Mouse (Mus musculus) gastrocnemius, adult 18-20 months (tissue): ENCODE measurements around the gene Usp2. TPM values are rescaled to one million over a fixed set of nuclear protein-coding genes. Genes with fewer than 3 reads are reported as not detected.

ENCODE experiments used
- DNase-seq: peaks from one replicate; pipeline ENCODE4 v3.0.0; 2021; ENCODE audit warnings: low spot score
- long read RNA-seq, 2 experiments: library from polyadenylated mRNA; stranded (forward); transcript quantifications; one replicate each; pipeline ENCODE4 v2.0.0; 2021
- total RNA-seq, 2 experiments: library from RNA; stranded (reverse); gene quantifications; 2 replicates each; pipeline ENCODE4 v1.2.3; 2021

The Usp2 gene
- 100 to 1,000 TPM; 125 to 221 TPM for total RNA-seq
- long read RNA-seq, experiment 1, transcript Usp2-203 (13 exons, 2,122 nt): minor isoform, 14 of 149 reads
- long read RNA-seq, experiment 1, transcript Usp2-201 (13 exons, 3,867 nt): minor isoform, 10 of 149 reads
- long read RNA-seq, experiment 1, transcript Usp2-202 (12 exons, 2,057 nt): major isoform, 84 of 149 reads
- long read RNA-seq, experiment 1, partial matches to known transcripts: 31 of 149 reads
- long read RNA-seq, experiment 1, other reads (novel, unspliced or antisense): 9 of 149 reads
- long read RNA-seq, experiment 2, transcript Usp2-202 (12 exons, 2,057 nt): major isoform, 28 of 66 reads
- long read RNA-seq, experiment 2, transcript Usp2-203 (13 exons, 2,122 nt): minor isoform, 14 of 66 reads
- long read RNA-seq, experiment 2, partial matches to known transcripts: 17 of 66 reads
- long read RNA-seq, experiment 2, other reads (novel, unspliced or antisense): 4 of 66 reads

DNA sequence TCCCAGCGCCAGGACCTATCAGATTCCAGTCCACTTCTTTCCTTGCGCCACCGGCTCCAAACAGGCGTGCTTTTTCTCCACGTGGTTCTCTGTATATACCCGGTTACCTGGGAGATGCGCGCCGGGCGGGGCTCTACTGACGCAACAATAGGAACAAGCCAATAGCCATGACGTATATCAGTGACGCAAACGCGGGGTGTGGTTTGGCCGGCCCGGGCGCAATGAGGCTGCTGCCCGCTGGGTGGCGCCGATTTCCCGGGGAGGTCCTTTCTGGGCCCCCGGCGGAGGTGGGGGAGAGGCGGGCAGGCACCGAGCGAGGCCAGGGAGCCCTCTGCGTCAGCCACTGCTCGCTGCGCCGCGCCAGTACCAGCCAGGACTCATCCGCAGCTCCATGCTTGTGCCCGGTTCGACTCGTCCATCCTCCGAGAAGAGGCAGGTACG, at the start of gene Usp2:
Gene Usp2, plus strand, starts transcription at position 237 of the 441 bp plus-strand sequence.
- peak; percentile 100 for DNase-seq

GRCm38 (mm10) chr9:44017846-44018245, 49.0 kb upstream of the Usp2 start:
- DNase-seq: no peak

DNA sequence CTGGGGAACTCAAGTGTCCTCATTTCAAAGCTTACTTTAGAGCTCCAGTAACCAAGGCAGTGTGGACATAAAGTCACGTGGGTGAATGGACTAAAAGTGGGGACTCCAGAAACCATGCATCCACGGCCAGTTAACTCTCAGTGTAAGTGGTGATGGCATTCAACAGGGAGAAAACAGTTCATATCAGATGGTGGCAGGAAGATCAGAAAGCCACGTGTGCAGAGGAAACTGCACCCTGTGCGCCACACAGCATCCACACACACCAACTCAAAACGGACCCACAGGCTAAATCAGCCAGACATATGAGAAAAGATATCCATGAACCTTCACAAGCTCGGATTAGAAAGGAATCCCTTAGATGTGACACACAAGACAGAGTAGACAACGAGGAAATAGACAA, 46.8 kb upstream of the Usp2 start:
- DNase-seq: no peak

DNA sequence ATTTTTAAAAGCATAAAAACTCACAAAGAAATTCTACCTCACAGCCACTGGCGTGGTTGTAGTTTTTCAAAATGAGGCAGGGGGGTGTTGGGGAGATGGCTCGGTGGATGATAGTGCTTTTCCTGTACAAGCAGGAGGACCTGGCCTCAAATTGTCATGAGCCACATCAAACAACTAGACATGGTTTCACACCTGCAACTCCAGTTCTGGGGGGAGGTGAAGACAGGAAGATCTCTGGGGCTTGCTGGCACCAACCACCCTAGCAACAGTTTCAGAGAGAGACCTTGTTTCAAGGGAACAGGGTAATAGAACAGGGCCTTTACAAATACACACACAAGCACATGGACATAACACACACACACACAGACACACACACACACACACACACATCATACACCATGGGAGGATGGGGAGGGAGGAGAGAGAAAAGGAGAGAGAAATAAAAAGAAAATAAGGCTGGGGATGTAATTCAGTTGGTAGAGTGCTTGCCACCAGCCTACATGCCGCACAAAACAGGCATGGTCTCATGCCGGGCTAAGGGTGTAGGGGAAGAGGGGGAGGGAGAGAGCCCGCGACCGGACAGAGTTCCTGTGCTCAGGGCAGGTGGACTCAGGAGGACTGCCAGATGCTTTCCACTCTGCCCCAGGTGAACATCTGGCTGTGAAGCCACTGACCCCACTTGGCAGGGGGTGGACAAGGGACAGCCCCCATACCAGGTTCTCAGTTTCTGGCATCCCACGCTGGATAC, 44.5 kb upstream of the Usp2 start:
- DNase-seq: no peak

DNA sequence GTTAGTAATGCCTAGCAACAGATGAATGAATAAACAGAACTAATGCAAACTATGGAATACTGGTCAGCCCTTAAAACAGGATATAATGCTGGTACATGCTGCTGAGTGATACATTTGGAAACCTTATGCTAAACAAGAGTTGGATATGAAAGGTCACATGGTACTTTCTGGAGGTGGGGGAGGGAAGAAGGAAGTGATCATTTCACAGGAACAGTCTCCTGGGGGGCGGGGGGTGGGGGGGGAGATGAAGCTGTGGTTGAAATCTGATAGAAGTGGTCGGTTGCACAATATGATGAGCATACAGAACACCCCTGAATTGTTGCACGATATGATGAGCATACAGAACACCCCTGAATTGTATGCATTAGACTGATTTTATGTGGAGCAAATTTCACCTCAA, 42.7 kb upstream of the Usp2 start:
- DNase-seq: no peak

- no peak for DNase-seq
Observed at GRCm38 (mm10) chr9:44029580-44030236, 37.1 kb upstream of the Usp2 start.

GRCm38 (mm10) chr9:44030646-44031045, 36.2 kb upstream of the Usp2 start:
- DNase-seq: no peak

DNA sequence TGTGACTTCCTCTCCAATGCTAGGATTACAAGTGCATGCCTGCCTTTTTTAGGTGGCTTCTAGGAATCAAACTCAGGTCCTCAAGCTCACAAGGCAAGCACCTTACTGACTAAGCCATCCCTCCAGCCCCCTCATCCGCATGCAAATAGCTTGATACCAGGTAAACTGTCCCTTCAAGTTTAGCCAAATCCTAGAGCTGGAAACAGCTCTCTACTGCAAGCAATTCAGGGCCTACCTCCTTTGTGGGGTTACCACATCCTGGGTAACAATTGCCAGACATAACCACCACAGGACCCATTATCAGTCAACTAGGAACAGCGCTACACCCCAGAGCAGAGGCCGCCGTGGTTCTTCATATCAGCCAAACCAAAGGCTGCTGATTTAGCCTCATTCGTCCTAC, 35.7 kb upstream of the Usp2 start:
- no peak for DNase-seq

DNA sequence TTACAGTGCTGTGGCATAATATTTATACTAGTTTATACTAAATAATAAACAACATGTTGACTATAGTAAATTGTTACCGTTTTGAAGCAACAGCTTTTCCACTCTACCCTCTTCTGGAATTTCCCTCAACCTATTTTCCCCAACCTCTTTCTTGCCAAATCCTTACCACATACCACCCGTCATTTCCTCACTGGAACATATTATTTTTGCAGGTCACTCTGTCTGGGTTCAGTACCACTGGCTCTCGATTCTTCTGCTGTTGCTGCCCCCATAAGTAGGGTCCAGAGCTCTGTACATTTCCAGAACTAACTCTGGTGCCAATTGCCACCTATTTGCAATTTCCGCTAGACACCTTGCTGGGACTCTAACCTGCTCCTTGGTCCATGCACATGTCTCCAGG, 34.9 kb upstream of the Usp2 start:
- no peak for DNase-seq

DNA sequence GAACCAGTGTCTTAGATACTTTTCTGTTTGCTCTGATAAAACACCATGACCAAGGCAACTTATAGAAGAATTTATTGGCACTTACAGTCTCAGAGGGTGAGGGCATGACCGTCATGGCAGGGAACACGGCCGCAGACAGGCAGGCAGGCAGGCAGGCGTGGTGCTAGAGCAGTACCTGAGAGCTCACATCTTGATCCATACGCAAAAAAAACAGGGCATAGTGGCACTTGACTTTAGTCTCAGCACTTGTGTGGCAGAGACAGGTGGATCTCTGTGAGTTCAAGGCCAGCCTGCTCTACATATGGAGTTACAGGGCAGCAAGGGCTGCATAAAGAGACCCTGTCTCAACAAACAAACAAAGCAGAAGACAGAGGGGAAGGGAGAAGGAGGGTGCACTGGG, 33.5 kb upstream of the Usp2 start:
- no peak for DNase-seq

DNA sequence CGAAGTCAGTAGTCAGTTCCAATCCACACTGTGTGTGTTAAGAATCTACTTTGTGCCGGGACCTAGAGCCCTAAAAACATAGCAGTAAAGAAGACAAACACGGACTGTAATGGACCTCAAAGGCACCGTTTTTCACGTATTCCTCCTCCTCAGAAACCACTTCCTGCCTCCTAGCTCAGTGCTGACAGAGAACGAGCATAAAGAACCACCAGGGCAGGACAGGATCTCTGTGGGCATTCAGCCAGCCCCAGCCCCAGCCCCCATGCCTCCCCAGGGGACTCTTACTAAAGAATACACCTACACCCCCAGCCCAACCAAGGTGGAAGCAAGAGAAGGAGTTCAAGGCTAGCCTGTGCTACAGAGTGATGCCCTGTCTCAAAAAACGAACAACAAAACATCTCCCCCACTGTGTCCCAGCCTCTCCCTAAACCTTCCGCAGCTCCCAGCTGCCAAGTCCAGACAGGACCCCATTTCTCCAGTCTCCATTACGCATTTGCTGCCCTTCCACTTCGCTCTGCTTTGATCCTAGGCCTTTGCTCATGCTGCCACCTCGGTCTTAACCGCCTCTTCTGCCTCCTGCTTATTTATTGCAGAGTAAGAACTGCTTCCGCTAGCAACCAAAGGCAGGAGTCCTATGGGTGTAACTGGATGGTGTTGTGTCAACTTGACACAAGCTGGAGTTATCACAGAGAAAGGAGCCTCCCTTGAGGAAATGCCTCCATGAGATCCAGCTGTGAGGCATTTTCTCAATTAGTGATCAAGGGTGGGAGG, 32.7 kb upstream of the Usp2 start:
- no peak for DNase-seq

DNA sequence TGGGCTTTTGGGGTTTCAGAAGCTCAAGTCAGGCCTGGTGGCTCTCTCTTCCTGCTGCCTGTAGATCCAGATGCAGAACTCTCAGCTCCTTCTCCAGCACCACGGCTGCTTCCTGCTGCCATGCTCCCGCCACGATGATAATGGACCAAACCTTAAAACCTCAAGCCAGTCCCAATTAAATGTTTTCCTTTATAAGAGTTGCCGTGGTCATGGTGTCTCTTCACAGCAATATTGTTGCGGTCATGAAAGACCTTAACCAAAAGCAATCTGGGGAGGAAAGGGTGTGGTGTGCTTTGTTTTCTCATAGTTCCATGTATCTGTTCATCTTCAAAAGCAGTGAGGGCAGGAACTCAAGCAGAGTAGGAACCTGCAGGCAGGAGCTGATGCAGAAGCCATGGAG, 29.7 kb upstream of the Usp2 start:
- no peak for DNase-seq

DNA sequence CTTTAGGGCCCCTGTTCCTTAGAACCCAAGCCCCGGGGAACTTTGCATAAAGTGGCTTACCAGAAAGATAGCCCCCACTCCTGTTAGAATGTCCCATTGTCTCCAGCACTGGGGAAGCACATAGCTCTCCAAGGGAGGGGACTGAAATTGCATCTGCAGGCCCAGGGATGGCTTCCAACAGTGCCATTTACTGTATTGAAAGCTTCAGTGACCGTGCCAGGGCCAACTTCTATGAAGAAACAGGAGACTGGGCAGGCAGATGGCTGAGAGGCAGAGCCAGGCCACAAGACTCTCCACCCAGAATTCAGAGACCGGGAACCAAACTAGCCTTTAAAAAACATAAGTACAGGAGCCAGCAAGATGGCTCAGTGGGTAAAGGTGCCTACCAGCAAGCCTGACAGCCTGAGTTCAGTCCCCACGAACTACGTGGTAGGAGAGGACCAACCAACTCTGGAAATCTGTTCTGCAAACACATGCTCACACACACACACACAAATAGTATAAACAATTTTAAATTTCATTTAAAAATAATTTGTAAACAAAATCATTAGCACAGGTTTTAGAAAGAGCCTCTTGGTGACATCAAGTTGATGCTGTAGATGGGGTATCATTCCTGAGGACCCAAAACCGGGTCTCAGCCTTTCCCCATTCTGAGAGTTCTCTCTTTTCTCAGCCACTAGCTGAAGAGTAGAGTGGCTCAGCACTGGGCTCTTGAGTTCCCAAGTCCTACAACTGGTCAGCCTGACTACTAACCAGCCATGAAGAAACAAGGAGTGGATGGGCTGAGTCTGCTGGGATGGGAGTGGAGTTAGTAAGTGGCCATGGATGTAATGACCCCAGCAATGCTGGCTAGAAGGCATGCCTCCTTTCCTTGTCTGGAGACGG, 25.1 kb upstream of the Usp2 start:
- DNase-seq: no peak

GRCm38 (mm10) chr9:44042396-44042680, 24.5 kb upstream of the Usp2 start:
- DNase-seq: no peak

GRCm38 (mm10) chr9:44042836-44043707, 23.7 kb upstream of the Usp2 start, which contains the start of gene Thy1:
Thy1 (plus strand) TSS chr9:44043384.
- peak; percentile 26 for DNase-seq

GRCm38 (mm10) chr9:44043708-44044425, 23.0 kb upstream of the Usp2 start:
- no peak for DNase-seq

DNA sequence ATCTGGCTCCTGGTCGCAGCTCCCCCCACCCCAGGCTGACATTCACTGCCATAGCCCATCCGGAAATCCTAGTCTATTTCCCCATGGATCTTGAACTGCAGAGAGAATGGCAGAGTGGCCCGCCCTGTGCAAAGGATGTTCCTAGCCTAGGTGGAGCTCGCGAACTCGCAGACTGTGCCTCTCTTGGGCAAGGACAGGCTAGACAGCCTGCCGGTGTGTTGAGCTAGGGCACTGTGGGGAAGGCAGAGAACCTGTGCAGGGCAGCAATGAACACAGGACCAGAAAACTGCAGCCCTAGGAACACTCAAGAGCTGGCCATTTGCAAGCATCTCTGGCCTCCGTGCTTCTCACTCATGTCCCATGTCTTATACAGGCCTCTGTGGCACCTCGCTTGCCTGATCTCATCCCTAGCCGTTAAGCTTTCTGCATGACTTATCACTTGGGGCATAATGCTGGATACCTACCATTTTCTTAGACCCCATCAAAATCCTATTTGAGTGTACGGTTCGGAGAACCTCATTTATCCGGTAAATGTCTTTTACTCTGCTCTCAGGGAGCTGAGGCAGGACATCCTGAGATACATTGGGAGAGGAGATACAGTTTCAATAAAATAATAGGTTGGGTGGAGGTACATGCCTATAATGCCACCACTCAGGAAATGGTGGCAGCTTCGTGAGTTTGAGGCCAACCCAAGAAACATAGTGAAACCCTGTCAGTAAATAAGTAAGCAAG, 22.2 kb upstream of the Usp2 start:
- DNase-seq: no peak
